In genomic region chr9:120868330-120868729, GRCm38 (mm10) we compare ENCODE assay signal across 29 mouse cellular contexts.
A peak's percentile ranks its signal among the peaks of the same experiment; 100 is the strongest.
DNase-seq lines count a peak whose midpoint lies in the region; ATAC-seq and TF ChIP-seq lines count a peak whose summit lies in the region.
"Had no signal": no experiment of that assay in that cellular context is flagged by ENCODE, and none has a peak within 500 bp of the region (broad histone marks: within the 10 kb centered on the region; RNA-seq: fewer than 3 reads in every experiment).

No protein-coding gene starts in this region.

- TF ChIP-seq RAD21 in MEL (IDR thresholded peaks at IDR 0.05; ENCODE audit: low read depth, low read length): no peak

- WGBS in heart, embryonic 15.5 days: 62% methylated on average over 4 of the region's 4 CpGs
- 93% methylated on average over 4 of the region's 4 CpGs for WGBS in midbrain, embryonic 16.5 days

- H3K4me1 ChIP-seq in heart, embryonic 15.5 days (replicated peaks): peaks cover 52% of the 10 kb centered on the region
- H3K4me1 ChIP-seq in MEL (ENCODE audit: control insufficient read depth in 1 of 2, insufficient read depth in 2 of 2, low read length in 2 of 2): peaks cover 19 to 30% of the 10 kb centered on the region in 2 experiments
- H3K4me1 ChIP-seq in midbrain, embryonic 16.5 days (ENCODE audit: control insufficient read depth, insufficient read depth, low read length): peaks cover 29% of the 10 kb centered on the region

- H3K4me2 ChIP-seq in heart, embryonic 15.5 days: no peak overlapping the region
- H3K4me2 ChIP-seq in midbrain, embryonic 16.5 days (ENCODE audit: low read length): no peak overlapping the region
- H3K4me2 ChIP-seq: intestine, embryonic 15.5 days; liver, embryonic 12.5 days; midbrain, embryonic 13.5 days had no signal

- H3K27ac ChIP-seq in heart, embryonic 15.5 days: 0 out of 2 replicates have a peak overlapping the region, but pooled peaks have one; percentile 12
- no peak overlapping the region for H3K27ac ChIP-seq in MEL (ENCODE audit: control insufficient read depth, low read depth, low read length)
- H3K27ac ChIP-seq in midbrain, embryonic 16.5 days (ENCODE audit: low read length): no peak overlapping the region
- H3K27ac ChIP-seq: heart, adult 2 months; intestine, embryonic 15.5 days; liver, embryonic 12.5 days; stomach, postnatal 0 days had no signal

- no peaks in the 10 kb centered on the region for H3K36me3 ChIP-seq in heart, embryonic 15.5 days
- H3K36me3 ChIP-seq in MEL (ENCODE audit: control insufficient read depth in 1 of 2, insufficient read depth in 2 of 2, low read length in 2 of 2): peaks cover 0 to 23% of the 10 kb centered on the region in 2 experiments; a peak in 2 of 4 replicates
- no peaks in the 10 kb centered on the region for H3K36me3 ChIP-seq in midbrain, embryonic 16.5 days (ENCODE audit: control insufficient read depth, insufficient read depth, low read length)
- H3K36me3 ChIP-seq: intestine, embryonic 15.5 days; liver, embryonic 12.5 days; midbrain, embryonic 13.5 days had no signal

- no peaks in the 10 kb centered on the region for H3K27me3 ChIP-seq in heart, embryonic 15.5 days
- H3K27me3 ChIP-seq in MEL (ENCODE audit: control insufficient read depth in 1 of 2, insufficient read depth in 2 of 2, low read length in 2 of 2): no peaks in the 10 kb centered on the region
- H3K27me3 ChIP-seq in midbrain, embryonic 16.5 days (ENCODE audit: control insufficient read depth, insufficient read depth, low read depth, low read length): no peaks in the 10 kb centered on the region
- H3K27me3 ChIP-seq: CH12.LX; intestine, embryonic 15.5 days; liver, embryonic 12.5 days; Patski had no signal

- DNase-seq in heart, adult 11 months: no peak
- peak; percentile 39 for DNase-seq in 416B (ENCODE audit: low read depth)
- DNase-seq in MEL (ENCODE audit: low read depth, low spot score): peak; percentile 12
- no peak for DNase-seq in yolk sac, embryonic 10.5 days (ENCODE audit: low spot score)
- DNase-seq in cerebellum, adult 18-20 months: no peak
- DNase-seq: adrenal gland, postnatal 10 days; cerebellum, adult 9-10 months; gastrocnemius, postnatal 25 days; heart, adult 2 months; kidney, adult 9 months; kidney, postnatal 14 days; left cerebral cortex, postnatal 4 days; liver, postnatal 0 days; lung, postnatal 36 days; right cerebral cortex, adult 18-20 months; spleen, adult 18-20 months; thymus, adult 2 months; thymus, postnatal 4 days had no signal

- peak in 1 of 2 experiments; percentile 39; a peak in 1 of 4 replicates for TF ChIP-seq EP300 in MEL (IDR thresholded peaks at IDR 0.05; ENCODE audit: low read depth in 1 of 2, low read length in 2 of 2)

- no peak for TF ChIP-seq CTCF in MEL (IDR thresholded peaks at IDR 0.05 in 2 of 3, conservative IDR thresholded peaks at IDR 0.05 in 1 of 3; ENCODE audit: control insufficient read depth in 1 of 3, insufficient read depth in 1 of 3, low read depth in 2 of 3, low read length in 3 of 3, poor library complexity in 1 of 3, severe bottlenecking in 1 of 3)

- H3K79me2 ChIP-seq in MEL (ENCODE audit: control insufficient read depth, insufficient read depth, low read length, poor library complexity): no peaks in the 10 kb centered on the region

- no peak for ATAC-seq in heart, embryonic 15.5 days (replicated peaks; ENCODE audit: insufficient number of reproducible peaks, insufficient read depth, low FRiP score, low read depth)
- peak; percentile 59 for ATAC-seq in megakaryocyte, adult 5-6 weeks (ENCODE audit: poor library complexity, severe bottlenecking)
- no peak for ATAC-seq in midbrain, embryonic 16.5 days
- ATAC-seq: hindbrain, postnatal 0 days; intestine, embryonic 15.5 days; liver, embryonic 12.5 days; liver, postnatal 0 days; midbrain, embryonic 13.5 days; Patski had no signal

- H3K9me3 ChIP-seq in heart, embryonic 15.5 days (replicated peaks): no peaks in the 10 kb centered on the region
- no peaks in the 10 kb centered on the region for H3K9me3 ChIP-seq in MEL (replicated peaks; ENCODE audit: insufficient read depth, low read length)
- no peaks in the 10 kb centered on the region for H3K9me3 ChIP-seq in midbrain, embryonic 16.5 days (replicated peaks; ENCODE audit: control insufficient read depth, low read length, poor library complexity, severe bottlenecking)
- H3K9me3 ChIP-seq: intestine, embryonic 15.5 days; liver, embryonic 12.5 days; midbrain, embryonic 13.5 days had no signal

- H3K9ac ChIP-seq in heart, embryonic 15.5 days: no peak overlapping the region
- no peak overlapping the region for H3K9ac ChIP-seq in MEL (ENCODE audit: control insufficient read depth, low read depth, low read length, poor library complexity, severe bottlenecking)
- H3K9ac ChIP-seq in midbrain, embryonic 16.5 days (ENCODE audit: low read depth, low read length): no peak overlapping the region
- H3K9ac ChIP-seq: intestine, embryonic 15.5 days; liver, embryonic 12.5 days; liver, postnatal 0 days; midbrain, embryonic 13.5 days had no signal

- TF ChIP-seq POLR2A in MEL (IDR thresholded peaks at IDR 0.05; ENCODE audit: control insufficient read depth in 1 of 2, insufficient read depth in 1 of 2, low read depth in 1 of 2, low read length in 2 of 2, poor library complexity in 1 of 2): no peak

- H3K4me3 ChIP-seq in heart, embryonic 15.5 days: no peak overlapping the region
- H3K4me3 ChIP-seq in MEL (ENCODE audit: control insufficient read depth in 1 of 2, insufficient read depth in 1 of 2, low read depth in 2 of 2, low read length in 2 of 2): no peak overlapping the region
- H3K4me3 ChIP-seq in midbrain, embryonic 16.5 days (ENCODE audit: low read depth, low read length): no peak overlapping the region
- H3K4me3 ChIP-seq: erythroblast, embryonic 14.5 days; heart, adult 2 months; intestine, embryonic 15.5 days; liver, embryonic 12.5 days; midbrain, embryonic 13.5 days had no signal

TF ChIP-seq in MEL, 35 proteins besides CTCF, POLR2A, EP300 and RAD21:
- no peak for TF ChIP-seq ZKSCAN1 (IDR thresholded peaks at IDR 0.05; ENCODE audit: low read depth, low read length)
- TF ChIP-seq POLR2AphosphoS5 (IDR thresholded peaks at IDR 0.05; ENCODE audit: borderline replicate concordance, low read depth, low read length): no peak
- TF ChIP-seq GABPA (IDR thresholded peaks at IDR 0.05; ENCODE audit: low read depth, low read length): no peak
- no peak for TF ChIP-seq USF1 (IDR thresholded peaks at IDR 0.05; ENCODE audit: low read depth, low read length)
- no peak for TF ChIP-seq SMC3 (IDR thresholded peaks at IDR 0.05; ENCODE audit: low read depth, low read length)
- TF ChIP-seq GATA1 (IDR thresholded peaks at IDR 0.05; ENCODE audit: low read depth, low read length): no peak
- TF ChIP-seq ZNF384 (IDR thresholded peaks at IDR 0.05; ENCODE audit: low read depth, low read length): no peak
- TF ChIP-seq MAFK (IDR thresholded peaks at IDR 0.05; ENCODE audit: borderline replicate concordance, low read depth, low read length): no peak
- no peak for TF ChIP-seq NELFE (IDR thresholded peaks at IDR 0.05; ENCODE audit: low read depth, low read length)
- TF ChIP-seq MEF2A (IDR thresholded peaks at IDR 0.05; ENCODE audit: extremely low read depth, insufficient replicate concordance, low read depth, low read length, poor library complexity, severe bottlenecking): no peak
- TF ChIP-seq ETS1 (IDR thresholded peaks at IDR 0.05; ENCODE audit: low read depth, low read length): no peak
- TF ChIP-seq MYC (IDR thresholded peaks at IDR 0.05; ENCODE audit: low read depth, low read length): no peak
- TF ChIP-seq NRF1 (IDR thresholded peaks at IDR 0.05; ENCODE audit: insufficient read depth, low read depth, low read length, poor library complexity, severe bottlenecking): no peak
- TF ChIP-seq ELF1 (IDR thresholded peaks at IDR 0.05; ENCODE audit: low read depth, low read length): no peak
- TF ChIP-seq TCF12 (IDR thresholded peaks at IDR 0.05; ENCODE audit: low read depth, low read length): no peak
- TF ChIP-seq MXI1 (IDR thresholded peaks at IDR 0.05; ENCODE audit: low read depth, low read length): no peak
TF ChIP-seq in MEL: peak in this region for 0.

Comparison
In these comparisons a context has a peak if more than half of its experiments do, and no peak if none do; other contexts are left out.
1. DNase-seq: peak in 416B (single experiment) and MEL (single experiment); none in heart, adult 11 months (single experiment), yolk sac, embryonic 10.5 days (single experiment) and cerebellum, adult 18-20 months (0 of 2).